Mouse (Mus musculus): ENCODE measurements around the gene Fbxw11.
"Not testable (repeated sequence)": the region's sequence is repeated elsewhere in the genome, so short reads cannot be mapped to it uniquely, and the experiment has no call there.

Gene Fbxw11

DNA sequence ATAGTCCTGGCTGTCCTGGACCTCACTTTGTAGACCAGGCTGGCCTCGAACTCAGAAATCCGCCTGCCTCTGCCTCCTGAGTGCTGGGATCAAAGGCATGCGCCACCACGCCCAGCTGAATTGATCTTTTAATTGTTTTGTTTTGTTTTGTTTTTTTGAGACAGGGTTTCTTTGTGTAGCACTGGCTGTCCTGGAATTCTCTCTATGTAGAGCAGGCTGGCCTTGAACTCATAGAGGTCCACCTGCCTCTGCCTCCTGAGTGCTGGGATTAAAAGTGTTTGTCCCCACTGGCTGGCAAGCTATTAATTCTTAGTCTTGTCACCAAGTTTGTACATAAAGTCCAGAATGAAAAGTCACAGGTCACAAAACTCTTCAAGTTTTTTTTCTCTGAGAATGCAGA lies 36.6 kb downstream of the Fbxw11 start:
- DNase-seq = not testable (repeated sequence)

DNA sequence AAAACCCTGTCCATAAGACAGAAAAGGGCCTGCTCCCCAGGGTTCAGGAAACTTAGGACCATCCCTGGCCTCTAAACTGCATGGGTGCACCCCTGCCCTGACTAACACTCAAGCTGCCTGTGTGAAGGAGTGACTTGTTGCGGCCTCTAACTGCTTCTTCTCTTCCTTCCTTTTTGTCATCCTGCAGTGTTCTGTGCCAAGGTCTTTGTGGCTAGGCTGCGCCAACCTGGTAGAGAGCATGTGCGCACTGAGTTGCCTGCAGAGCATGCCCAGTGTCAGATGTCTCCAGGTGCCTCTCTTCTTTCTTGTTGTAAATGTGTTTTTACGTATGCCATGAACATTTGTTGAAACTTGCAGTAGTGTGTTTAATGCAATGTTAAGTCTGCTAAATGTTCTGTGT lies 37.5 kb downstream of the Fbxw11 start:
- DNase-seq = no peak

DNA sequence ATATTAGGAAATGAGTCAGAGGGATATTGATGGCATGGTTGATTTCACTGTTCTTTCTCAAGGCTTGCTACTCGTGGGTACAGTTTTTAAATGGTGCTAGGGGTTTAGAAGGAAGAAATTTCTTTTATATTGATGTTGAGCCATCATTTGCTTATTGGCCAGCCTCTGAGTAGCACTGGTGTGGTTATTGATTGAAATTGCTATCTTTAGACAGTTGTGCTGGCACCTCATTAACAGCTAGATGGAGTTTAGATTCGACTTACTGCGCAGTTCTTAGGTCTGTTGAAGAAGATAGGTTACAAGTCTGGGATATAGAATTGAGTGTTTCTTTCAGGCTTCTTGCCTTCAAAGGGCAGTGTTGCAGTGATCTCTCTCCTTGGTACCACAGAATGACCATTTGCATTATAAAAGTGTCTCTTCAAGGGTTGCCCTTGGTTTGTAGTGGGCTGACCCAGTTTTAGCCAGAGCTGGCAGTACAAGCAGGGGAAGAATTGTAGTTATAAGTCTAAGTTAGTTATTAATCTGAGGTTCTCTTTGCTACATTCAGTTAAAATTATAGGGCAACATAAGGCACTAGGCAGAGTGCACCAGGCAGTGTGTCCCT lies 38.8 kb downstream of the Fbxw11 start:
- no peak for DNase-seq

DNA sequence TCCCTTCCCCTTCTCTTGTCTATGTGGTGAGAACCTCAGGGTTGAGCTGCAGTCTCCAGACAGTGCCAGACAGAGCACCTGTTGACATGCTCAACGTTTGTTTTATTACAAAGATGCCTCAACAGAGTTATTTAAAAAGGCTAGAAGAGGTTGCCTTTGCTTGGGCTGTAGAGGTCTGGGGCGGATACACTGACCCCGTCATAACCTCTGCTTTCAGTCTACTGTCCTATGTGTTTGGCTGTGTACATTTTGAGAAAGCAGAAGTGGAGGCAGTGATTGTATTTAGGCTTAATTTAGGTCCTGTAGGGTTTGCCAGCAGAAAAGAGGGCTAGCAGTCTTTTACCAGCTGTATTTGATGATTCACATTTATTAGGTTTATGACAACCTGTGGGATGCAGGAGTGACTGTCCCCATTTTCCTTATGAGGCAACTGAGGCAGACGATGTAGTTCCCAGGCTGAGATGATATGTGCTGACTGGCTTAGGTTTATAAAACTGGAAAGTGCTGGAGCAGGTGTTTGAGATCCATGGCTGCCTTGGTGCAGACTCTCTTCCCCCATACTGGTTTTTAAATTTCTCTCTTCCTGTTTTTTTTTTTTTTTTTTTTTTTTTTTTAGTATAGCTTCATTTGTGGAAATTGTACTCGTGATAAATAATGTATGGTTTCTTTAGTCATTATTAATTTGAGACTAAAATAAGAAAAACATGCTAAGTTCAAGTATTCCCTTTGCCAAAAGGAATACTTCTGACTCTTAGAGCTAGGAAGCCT lies 40.0 kb downstream of the Fbxw11 start:
- DNase-seq = no peak

DNA sequence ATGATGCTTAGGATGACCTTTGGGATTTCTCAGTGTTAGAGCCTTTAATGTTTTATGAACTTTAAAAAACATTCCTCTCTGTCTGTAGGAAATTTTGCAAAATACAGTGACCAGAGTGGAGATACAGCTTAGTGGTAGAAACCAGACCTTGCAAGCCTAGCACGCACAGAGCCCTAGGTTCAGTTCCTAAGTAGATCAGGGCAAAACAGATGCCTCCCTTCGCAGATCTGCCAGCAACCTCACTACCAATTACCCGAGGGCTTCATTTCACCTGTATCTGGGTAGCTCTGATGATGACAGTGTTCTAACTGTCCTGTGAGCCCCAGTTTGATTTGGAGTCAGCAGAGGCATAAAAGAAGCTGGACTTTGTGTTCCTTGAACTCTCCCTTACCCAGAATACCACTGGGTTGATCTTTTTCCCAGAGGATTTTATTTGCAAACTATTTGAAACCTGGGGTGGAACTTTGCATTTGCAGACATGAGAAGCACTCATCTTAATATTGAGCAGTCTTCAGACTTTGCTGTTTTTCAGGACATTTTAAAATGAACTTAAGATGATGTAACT lies 42.2 kb downstream of the Fbxw11 start:
- no peak for DNase-seq

DNA sequence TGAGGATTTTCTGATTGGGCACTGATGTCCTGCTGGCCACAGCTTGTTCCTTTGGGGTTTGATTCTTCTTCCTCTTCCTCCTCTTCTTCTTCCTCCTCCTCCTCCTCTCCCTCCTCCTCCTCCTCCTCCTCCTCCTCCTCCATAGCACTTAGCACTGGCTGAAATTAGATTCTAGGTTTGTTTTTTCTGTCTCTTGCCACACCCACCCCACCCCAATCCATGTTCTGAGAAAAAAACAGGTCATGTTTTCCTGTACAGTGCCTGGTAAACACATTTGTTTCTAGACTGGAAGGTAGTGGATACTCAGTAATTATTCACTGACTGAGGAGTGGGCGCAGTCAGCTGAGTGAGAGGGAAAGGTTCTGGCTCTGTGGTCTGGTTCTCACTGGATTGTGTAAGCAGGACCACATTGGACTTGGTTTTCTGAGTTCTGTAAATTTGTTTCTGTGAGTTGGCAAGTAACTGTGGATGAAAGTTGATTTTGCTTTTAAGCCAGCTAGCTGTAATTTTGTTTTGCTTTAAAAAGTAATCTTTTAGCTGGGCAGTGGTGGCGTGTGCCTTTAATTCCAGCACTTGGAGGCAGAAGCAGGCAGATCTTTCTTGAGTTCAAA lies 45.8 kb downstream of the Fbxw11 start:
- DNase-seq = no peak

DNA sequence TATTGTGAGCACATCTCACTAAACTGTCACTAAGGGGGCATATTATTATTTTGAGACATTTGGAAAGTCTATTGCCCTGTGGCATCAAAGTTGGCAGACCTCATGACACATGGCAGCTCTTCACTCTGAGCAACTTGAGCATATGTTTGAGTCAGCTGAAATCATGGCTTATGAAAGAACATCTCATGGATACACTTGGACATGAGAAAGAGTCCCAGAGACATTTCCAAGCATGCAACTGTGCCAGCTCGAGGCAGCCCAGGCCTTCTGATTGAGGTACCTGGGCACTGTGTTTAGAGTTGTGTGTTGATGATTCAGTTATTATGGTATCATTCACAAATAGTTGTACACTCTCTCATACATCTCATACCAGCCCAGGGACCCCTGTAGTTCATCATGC lies 47.0 kb downstream of the Fbxw11 start:
- no peak for DNase-seq

DNA sequence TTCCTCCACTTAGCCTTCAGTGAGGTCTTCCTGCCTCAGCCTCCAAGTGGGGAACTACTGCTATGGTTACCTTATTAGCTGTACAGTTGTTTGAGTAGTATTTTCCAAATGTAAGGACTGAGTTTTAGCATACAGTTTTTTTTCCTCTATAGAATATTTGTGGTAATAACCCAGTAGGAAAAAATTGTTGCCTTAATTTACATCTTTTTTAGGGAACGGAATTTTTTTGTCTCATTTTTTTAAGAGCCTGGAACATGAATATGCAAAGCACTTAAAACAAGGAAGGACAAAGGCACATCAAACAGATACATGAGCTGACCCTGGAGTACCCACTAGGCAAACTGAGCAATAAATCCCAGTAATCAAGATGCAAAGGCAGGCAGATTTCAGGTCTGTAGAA lies 50.3 kb downstream of the Fbxw11 start:
- no peak for DNase-seq

DNA sequence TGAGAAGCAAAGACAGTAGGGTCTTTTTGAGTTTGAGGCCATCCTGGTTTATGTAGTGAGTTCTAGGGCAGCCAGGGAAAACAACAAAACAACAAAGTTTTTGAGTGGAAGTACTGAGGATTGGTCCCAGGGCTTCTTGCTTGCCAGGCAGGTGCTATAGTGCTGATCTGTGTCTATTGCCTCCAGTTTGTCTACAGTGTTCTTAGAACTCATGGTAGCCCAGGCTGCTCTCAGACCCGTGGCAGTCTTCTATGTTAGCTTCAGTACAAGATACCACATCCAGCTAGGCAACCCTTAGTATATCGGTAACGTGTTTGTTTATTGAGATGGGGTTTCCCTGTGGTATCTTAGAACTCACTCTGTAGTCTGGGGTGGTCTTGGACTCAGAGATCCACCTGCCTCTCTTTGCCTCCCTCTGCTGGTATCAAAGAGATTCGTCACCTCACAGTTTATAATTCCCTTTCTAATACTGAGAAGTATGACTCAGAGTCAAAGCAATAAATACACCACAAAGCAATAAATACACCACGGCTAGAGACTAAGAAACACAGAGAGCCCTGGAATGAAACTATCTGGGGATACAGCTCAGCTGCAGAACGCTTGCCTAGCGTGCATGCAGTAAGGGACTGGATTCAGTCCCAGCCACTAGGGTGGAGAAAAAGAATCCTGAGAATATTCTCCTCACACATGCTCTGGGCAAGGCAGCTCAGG lies 51.1 kb downstream of the Fbxw11 start:
- no peak for DNase-seq

DNA sequence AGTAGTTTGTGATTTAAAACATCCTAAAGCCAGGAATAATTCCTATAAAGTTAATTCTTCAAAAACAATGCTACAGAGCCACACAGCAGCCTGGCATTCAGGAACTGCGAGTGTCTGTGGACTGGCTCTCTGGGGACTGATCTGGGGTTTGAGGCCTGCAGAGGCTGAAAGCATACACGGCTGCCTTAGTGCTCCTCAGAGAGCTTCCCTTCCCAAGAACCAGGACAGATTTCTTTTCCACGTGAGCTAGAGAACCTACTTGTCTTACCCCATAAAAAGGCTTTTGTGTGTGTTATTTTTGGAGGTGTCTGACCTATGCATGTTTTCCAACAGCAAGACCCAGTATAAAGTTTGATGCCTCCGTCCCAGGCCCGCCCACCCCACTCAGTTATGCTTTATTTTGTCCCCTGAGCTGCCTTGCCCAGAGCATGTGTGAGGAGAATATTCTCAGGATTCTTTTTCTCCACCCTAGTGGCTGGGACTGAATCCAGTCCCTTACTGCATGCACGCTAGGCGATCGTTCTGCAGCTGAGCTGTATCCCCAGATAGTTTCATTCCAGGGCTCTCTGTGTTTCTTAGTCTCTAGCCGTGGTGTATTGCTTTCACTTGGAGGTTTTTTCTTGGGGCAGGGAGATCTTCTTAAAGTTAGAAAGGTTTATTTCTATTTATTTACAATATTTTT lies 51.9 kb downstream of the Fbxw11 start:
- DNase-seq = not testable (repeated sequence)

DNA sequence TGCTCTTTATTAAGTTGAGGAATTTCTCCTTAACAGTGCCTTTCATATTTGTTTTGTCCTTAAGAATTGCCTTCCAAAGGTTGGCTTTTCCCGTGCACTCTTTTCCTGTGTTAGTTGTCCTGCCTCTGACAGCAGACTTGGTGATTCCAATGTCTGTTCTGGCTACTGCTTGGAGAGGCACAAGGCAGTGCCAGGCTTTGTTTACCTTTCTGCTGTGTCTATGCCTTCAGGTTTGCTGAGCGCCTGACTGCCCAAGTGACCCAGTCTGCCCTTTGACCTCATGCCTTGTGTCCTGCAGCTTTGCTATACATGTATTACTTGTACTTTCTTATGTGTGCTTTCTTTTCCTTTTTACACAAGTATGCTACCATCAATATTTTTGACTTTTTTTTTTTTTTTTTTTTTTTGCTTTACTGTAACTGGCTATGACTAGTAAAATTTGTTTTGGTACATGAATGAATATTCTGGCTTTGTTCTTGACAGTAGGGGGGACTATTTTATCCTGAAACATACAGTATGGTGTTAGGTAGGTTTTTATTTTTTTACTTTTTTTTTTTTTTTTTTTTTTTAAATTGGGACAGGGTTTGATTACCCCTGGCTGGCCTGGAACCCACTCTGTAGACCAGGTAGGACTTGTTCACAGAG lies 54.0 kb downstream of the Fbxw11 start:
- no peak for DNase-seq

DNA sequence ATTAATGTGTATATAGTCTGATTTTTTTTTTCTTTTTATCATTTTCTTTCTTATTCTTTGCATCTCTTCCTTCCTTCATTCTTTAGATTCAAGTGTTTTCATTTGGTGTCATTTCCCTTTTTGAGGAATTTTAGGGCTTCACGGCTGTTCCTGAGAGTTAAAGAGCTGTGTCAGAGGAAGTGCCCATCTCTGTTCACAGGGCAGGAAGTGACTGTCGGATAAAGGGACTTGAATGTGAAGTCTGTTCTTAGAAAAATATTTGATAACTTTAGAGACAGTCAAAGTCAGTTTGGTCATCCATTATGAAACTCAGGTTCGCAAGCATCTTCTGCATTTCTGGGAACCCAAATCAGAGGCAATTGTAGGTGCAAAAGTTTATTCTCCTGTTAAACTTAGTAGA lies 55.2 kb downstream of the Fbxw11 start:
- no peak for DNase-seq

DNA sequence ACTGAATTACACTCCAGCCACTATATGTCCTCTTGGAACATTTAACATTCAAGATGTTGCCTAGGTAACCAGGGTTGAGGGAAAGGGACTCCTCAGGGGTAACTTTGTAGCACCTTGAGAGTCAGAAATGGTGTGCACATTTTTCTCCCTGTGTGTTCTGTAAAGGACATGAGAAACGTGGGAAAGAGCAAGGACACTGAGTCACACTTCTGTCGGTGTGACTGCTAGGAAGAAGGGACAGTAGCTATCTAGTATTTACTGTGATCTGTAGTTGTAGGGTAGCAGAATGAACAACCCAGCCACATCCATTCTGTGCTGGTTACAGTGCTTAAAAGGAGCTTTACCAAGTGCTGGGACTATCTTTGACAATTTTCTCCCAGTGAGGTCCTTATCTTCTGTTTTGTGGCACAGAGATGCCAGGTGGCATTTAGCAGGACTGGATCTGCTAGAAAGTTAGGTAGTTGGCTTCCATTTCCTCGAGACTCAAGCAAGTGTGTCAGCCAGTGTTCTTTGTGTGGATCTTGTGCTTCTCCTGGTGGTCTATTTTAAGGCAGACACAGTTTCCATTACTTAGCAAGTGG lies 57.5 kb downstream of the Fbxw11 start:
- no peak for DNase-seq

DNA sequence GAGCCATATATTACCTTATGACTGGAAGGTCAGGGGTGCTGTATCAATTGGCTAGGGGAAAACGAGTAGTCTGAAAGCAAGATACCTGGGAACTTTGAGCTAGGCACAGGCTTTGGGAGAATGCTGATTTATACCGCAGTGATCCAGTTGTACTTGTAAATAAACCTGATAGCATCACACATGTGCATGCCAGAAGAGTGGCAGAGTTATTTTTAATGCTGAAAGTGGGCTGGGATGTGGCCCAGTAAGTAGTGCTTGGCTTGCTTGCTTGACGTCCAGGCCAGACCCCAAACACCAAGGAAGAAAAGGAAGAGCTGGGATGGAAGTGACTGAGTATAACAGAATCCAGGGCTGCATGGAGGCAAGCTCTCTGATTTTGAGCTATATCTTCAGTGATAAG lies 59.0 kb downstream of the Fbxw11 start:
- no peak for DNase-seq

DNA sequence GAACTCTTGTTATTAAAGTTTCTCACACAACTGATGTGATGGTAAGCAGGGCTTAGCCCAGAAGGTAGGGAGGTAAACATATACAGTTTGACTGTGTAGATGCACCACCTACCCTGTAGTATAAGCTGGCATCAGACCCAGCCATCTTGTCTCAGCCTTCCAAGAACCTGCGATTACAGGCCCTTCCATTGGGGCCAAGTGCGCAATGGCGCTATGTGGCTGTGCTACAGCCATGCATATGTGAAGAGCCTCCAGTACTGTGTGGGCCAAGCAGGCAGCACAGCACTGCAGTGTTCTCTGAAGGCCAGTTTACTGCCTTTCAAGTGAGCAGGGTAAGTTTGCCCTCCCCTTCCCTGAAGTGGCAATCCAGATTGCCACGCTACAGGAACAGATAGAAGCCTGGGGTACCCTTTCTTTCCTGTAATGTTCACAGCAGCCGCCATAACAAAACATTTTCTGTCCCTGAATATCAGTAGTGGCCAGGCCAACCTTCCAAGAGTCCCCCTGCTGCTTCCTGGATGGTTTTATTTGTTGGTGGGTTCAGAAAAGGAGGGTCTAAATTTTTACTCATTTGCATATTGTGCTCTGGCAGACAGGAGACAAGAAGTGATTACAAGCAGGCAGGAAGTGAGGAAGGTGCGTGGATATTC lies 61.8 kb downstream of the Fbxw11 start:
- DNase-seq = no peak

DNA sequence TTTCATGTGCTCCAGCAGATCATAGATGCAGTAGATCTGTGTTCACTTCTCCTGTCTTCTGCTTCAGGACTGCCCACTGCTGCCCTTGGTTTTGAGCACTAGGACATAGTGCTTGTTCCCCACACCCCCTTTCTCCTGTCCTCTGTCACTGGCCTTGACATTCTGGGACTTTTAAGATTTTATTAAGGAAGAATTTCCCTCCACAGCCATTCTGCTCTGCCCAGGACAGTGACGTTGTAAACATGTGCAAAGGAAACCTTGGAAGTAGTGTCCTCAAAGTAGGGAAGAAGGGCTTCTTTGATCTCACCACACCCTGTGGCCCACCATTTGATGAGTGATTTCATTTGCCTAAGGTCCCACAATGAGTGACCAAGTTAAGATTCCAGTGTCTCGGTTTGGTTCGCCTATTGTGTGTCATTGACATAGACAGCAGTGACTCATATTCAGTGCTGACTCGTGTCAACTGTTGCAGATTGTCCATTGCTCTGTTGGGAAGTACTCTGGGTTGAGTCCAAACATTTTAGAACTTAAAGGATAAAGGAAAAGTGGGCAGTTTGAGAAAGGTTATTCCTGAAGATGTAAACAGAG lies 64.0 kb downstream of the Fbxw11 start:
- no peak for DNase-seq

DNA sequence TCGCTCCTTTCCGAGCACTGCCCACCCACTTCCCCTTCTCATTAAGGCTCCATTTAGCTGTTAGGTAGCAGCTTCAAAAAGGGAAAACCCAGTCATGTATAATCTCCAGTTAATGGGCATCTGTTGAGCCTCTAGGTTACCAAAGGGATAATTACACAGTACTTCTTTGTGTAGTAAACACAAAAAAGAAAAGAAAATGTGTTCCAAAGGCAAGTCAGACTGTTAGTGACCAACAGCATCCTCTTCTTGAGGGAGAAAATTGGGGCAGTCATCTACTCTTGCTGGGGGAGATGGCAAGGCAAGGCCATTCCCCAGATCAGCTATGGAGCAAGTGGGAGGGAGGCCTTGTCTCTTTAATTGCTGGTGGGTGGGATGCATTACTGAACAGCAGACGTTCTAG lies 65.0 kb downstream of the Fbxw11 start:
- no peak for DNase-seq

DNA sequence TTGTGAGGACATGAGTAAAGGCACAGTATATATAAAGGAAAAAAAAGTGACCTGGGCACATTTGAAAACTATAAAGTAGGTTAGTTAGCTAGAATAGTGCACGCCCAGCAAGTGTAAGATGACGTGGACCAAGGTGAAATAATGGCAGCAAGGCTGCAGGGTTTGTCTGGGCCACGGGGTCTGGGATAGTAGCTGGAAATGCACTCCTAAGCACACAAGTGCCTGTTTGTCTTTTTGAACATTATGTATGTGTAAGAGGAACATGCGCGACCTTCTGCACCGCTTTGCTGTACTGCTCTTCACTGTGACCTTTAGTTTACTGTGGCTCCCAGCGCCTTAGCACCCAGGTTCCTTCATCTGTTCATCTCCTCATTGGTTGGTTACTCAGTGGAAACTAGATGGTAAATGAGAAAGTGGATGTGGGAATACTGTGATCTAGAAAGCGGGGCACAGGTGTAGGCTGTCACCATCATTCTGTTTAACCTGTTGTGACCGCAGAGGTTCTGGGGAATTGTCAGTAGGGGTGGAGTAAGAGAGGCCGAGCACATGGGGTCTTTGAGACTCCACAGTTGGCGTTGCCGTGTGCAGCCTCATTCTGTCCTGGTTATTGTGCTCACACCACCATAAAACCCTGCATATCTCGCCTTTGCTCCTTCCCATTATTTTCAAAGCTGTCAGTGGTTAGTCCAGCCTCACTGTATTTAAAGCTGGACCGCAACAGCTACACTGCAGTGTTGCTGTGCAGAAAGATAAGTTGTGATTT lies 66.4 kb downstream of the Fbxw11 start:
- DNase-seq = no peak

DNA sequence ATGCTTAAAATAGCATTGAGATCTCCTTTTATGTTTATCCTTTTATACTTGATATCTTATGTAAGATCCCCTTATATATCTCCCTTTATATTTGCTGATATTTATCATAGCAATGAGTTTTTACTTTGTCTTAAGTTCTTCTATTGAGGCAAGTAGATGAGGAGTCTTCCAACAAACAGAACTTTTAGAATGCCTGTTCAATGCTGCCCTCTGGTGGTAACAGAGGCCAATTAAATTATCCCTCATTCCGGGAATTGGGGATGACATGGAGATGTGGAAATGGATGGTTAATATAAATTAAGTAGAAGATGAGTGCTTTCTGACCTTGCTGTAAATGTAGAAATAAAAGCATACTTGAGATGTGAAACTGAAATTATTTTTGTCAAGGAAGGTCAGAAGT lies 67.0 kb downstream of the Fbxw11 start:
- no peak for DNase-seq

DNA sequence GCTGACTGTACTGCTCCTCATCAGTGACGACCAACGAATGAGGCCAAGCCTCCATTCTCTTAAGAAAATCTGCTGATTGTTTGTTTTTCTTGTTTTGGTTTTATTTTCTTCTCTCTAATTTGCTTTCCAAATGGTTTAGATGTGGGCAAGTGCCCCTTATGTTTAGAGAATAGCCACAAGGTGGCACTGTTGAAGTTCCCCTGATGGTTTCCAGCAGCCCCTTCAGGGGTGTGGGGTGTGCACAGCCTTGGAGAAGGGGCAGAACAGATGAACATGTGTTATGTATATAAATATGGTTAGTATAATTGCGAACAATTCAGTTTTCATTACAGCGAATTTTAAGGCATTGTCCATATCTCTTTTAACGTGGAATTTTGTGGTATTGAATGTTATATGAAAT lies 71.7 kb downstream of the Fbxw11 start:
- peak; percentile 26 for DNase-seq

Data from layer of hippocampus, adult 9-11 months (tissue).